Mouse (Mus musculus) intestine, embryonic 14.5 days (tissue): Measurements from ENCODE around the gene C4b. TPM values are rescaled to one million over a fixed set of nuclear protein-coding genes. Genes with fewer than 3 reads are reported as not detected.
"Not testable (repeated sequence)": the region's sequence is repeated elsewhere in the genome, so short reads cannot be mapped to it uniquely, and the experiment has no call there.

Source experiments
- ATAC-seq: fragments of 200-750 bp; cut with Nextera tagmentation; replicated peaks from 2 replicates; pipeline ENCODE4 v1.8.0; 2017; ENCODE audit warnings: low read depth, moderate number of reproducible peaks, moderate TSS enrichment, moderate library complexity; ENCODE audit not compliant: low FRiP score, low TSS enrichment
- DNase-seq: peaks from one replicate; pipeline ENCODE4 v3.0.0-alpha.2; 2018; ENCODE audit warnings: low spot score
- H3K27ac ChIP-seq: fragments of 300-500 bp; sonication (generic); 2 replicates; pipeline ENCODE4 v1.5.1; 2014; ENCODE audit warnings: low read depth, mild to moderate bottlenecking, control low read depth
- H3K27me3 ChIP-seq: fragments of 300-500 bp; sonication (generic); replicated peaks from 2 replicates; pipeline ENCODE4 v1.6.1; 2014; ENCODE audit warnings: low read length, control low read depth; ENCODE audit not compliant: control insufficient read depth, insufficient read depth
- H3K36me3 ChIP-seq: fragments of 300-500 bp; sonication (generic); 2 replicates; pipeline ENCODE4 v1.6.1; 2014; ENCODE audit warnings: low read length, control low read depth; ENCODE audit not compliant: control insufficient read depth, insufficient read depth
- H3K4me1 ChIP-seq: fragments of 300-500 bp; sonication (generic); replicated peaks from 2 replicates; pipeline ENCODE4 v1.6.1; 2014; ENCODE audit warnings: low read length, control low read depth, mixed read lengths; ENCODE audit not compliant: control insufficient read depth, insufficient read depth
- H3K4me2 ChIP-seq: fragments of 300-500 bp; sonication (generic); 2 replicates; pipeline ENCODE4 v1.6.1; 2014; ENCODE audit warnings: low read length
- H3K4me3 ChIP-seq: fragments of 300-500 bp; sonication (generic); 2 replicates; pipeline ENCODE4 v1.5.1; 2014; ENCODE audit warnings: low read depth, low read length, control low read depth, mixed read lengths
- H3K9ac ChIP-seq: fragments of 300-500 bp; sonication (generic); 2 replicates; pipeline ENCODE4 v1.6.1; 2014; ENCODE audit warnings: mild to moderate bottlenecking, low read length
- H3K9me3 ChIP-seq: fragments of 300-500 bp; sonication (generic); 2 replicates; pipeline ENCODE4 v1.6.1; 2016; ENCODE audit warnings: low read length, control low read depth; ENCODE audit not compliant: control insufficient read depth
- WGBS: fragments of 180-500 bp; shearing (Covaris S2); extraction: QIAGEN DNeasy Blood & Tissue Kit; methylation state at CpG from one replicate; pipeline ENCODE4 v1.1.7; 2014; 5-methylcytosine and 5-hydroxymethylcytosine counted together
- polyA plus RNA-seq: library from polyadenylated mRNA; unstranded; fragments of >200 nt; fragmentation: Nextera tagmentation; extraction: Ambion mirVana; gene quantifications from 2 replicates; pipeline ENCODE4 v1.2.1, GENCODE M21; 2014

Gene C4b
- polyA plus RNA-seq, 1 experiment from 2014 or later, result 0.23 TPM

DNA sequence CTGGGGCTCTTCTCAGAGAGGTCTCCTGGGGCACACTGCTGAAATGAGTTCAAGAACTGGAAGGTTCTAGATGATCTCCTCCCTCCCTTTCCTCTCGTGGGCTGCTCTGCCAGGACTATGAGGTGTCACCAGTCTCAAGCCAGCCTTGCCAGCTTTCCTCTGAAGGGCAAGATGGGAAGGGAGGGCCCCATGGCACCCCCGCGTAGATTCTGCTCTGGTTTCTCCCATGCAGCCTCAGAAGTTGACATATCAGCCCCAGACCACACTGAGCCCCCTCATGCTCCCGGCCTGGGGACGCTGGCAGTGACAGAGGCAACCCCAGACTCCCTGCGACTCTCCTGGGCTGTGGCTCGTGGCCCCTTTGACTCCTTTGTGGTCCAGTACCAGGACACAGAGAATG lies 28.2 kb downstream of the C4b start:
- H3K9ac ChIP-seq, H3K4me3 ChIP-seq, H3K27ac ChIP-seq, ATAC-seq, H3K4me2 ChIP-seq, H3K9me3 ChIP-seq, H3K27me3 ChIP-seq, H3K36me3 ChIP-seq, DNase-seq, H3K4me1 ChIP-seq: not testable (repeated sequence)
- WGBS, result 85% methylated on average over 6 of the region's 7 CpGs

GRCm38 (mm10) chr17:34714908-34715445 lies 28.7 kb downstream of the C4b start:
- ATAC-seq, H3K9me3 ChIP-seq, H3K4me1 ChIP-seq, DNase-seq, H3K4me3 ChIP-seq, H3K4me2 ChIP-seq, H3K9ac ChIP-seq, H3K27ac ChIP-seq, H3K36me3 ChIP-seq, H3K27me3 ChIP-seq: not testable (repeated sequence)
- 84% methylated on average over 5 of the region's 5 CpGs for WGBS

- H3K4me2 ChIP-seq, H3K4me3 ChIP-seq, H3K9ac ChIP-seq, ATAC-seq, H3K27ac ChIP-seq, H3K9me3 ChIP-seq, DNase-seq, H3K4me1 ChIP-seq, H3K27me3 ChIP-seq, H3K36me3 ChIP-seq: not testable (repeated sequence)
- WGBS, result 69% methylated on average over 9 of the region's 9 CpGs
Measured at GRCm38 (mm10) chr17:34714181-34714907, 29.3 kb downstream of the C4b start.

DNA sequence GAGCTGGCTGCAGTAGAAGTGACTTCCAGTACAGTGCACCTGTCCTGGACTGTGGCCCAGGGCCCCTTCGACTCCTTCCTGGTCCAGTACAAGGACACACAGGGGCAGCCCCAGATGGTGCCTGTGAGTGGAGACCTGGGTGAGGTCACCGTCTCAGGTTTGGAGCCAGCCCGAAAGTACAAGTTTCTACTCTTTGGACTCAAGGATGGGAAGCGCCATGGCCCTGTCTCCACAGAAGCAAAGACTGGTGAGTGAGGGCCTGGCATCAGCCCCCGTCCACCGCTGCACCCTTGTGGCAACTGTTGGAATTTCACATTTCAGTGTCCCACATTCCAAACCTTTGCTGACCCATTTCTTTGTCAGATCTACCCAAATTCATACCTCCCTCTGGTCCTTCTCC lies 30.7 kb downstream of the C4b start:
- peak; percentile 75 for DNase-seq
- H3K27ac ChIP-seq, result no peak overlapping the region
- H3K9me3 ChIP-seq, result no peaks in the 10 kb centered on the region
- H3K36me3 ChIP-seq, result no peaks in the 10 kb centered on the region
- WGBS, result 45% methylated on average over 6 of the region's 6 CpGs
- no peaks in the 10 kb centered on the region for H3K27me3 ChIP-seq
- no peak overlapping the region for H3K9ac ChIP-seq
- no peak overlapping the region for H3K4me3 ChIP-seq
- no peak for ATAC-seq
- H3K4me1 ChIP-seq, result no peaks in the 10 kb centered on the region
- H3K4me2 ChIP-seq, result no peak overlapping the region

GRCm38 (mm10) chr17:34706476-34706875 lies 37.2 kb downstream of the C4b start:
- H3K4me1 ChIP-seq, ATAC-seq, H3K9me3 ChIP-seq, H3K4me3 ChIP-seq, H3K27ac ChIP-seq, DNase-seq, H3K4me2 ChIP-seq, H3K36me3 ChIP-seq, H3K9ac ChIP-seq, H3K27me3 ChIP-seq: not testable (repeated sequence)
- WGBS, result 73% methylated on average over 2 of the region's 2 CpGs

DNA sequence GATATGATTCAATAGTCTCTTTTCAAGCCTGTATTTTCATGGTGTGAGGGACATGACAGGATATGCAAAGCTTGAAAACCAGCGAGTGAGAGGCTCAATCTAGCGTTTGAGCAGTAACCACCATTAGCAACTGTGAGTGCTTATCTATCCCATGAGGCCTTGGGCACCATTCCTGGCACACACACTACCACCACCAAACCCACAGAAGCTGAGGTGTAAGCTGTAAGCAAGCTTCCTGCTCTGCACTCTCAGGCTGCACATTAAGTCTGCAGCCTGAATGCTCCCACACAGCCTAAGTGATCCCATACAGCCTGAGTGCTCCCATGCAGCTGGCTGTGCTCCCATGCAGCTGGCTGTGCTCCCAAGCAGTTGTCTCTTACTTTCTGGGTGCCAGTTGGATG lies 43.0 kb downstream of the C4b start:
- H3K9ac ChIP-seq, result no peak overlapping the region
- WGBS, result 75% methylated on average over 2 of the region's 2 CpGs
- H3K36me3 ChIP-seq, result 0 out of 2 replicates have a peak, but pooled peaks cover 4% of the 10 kb centered on the region
- no peaks in the 10 kb centered on the region for H3K27me3 ChIP-seq
- no peak overlapping the region for H3K27ac ChIP-seq
- no peaks in the 10 kb centered on the region for H3K9me3 ChIP-seq
- no peaks in the 10 kb centered on the region for H3K4me1 ChIP-seq
- H3K4me3 ChIP-seq, result no peak overlapping the region
- DNase-seq (no peak), ATAC-seq (no peak)
- no peak overlapping the region for H3K4me2 ChIP-seq

DNA sequence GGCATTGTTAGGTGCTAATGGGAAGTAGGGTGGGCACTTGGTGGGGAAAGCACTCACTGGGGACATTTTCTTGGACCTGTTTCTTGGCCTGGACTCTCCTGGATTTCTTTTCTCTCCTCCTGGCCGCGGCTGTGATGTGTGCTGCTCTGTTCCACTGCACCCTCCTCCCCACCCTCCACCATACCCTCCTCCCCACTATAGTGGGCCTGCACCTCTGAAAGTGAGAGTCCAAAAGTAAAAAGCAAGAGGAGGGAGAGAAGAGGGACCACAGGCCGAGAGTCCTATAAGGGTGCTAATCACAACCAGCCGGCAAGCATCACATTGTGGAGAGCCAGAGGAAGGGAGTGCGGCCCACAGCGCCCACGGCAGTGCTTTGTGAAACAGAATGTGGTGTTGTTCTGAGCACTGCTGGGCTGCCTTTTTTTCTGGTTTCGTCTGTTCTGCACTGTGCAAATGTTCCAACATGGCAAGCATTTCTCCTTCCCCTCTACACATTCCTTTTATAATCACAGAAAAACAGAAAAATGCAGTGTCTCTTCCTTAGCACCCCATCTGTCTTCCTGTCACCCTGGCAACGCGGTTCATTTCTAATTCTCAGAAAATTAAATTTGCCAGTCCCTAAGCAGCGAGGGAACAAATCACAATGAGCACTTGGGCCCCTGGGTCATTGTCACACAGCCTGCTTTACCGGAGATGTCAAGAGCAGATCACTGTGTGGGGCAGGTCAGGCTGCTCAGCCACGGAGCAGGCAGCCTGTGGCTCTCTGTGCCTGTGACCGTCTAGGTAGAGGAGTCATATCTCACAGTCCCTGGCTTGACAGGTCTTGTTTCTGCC lies 43.9 kb downstream of the C4b start:
- H3K4me3 ChIP-seq, result no peak overlapping the region
- no peak overlapping the region for H3K9ac ChIP-seq
- H3K4me1 ChIP-seq, result no peaks in the 10 kb centered on the region
- no peak overlapping the region for H3K4me2 ChIP-seq
- no peaks in the 10 kb centered on the region for H3K27me3 ChIP-seq
- no peaks in the 10 kb centered on the region for H3K9me3 ChIP-seq
- H3K36me3 ChIP-seq, result 0 out of 2 replicates have a peak, but pooled peaks cover 4% of the 10 kb centered on the region
- no peak for ATAC-seq
- no peak for DNase-seq
- WGBS, result 50% methylated on average over 14 of the region's 14 CpGs
- no peak overlapping the region for H3K27ac ChIP-seq

DNA sequence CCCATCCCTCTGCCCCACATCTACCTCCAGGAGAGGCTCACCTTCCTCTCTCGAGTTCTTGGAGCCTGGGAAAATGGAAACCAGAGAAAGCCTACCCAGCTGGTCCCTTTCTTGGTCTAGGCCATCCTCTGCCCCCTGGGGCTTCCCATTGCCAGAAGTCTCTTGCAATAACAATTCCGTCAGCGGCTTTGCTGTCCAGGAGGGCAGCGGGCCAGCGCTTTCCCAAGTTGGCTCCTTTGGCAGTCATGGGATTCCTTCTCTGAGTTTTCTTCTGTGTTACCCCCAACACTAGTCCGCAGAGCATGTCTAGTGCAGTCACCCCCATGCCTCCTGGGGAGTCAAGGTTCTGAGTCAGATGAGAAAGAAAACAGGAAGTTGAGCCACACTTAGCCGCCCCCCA lies 50.8 kb downstream of the C4b start:
- Histone ChIP-seq H3K4me1 (no peaks in the 10 kb centered on the region), H3K4me2 (no peak overlapping the region), H3K27me3 (no peaks in the 10 kb centered on the region), H3K9me3 (no peaks in the 10 kb centered on the region), H3K36me3 (0 out of 2 replicates have a peak, but pooled peaks cover 4% of the 10 kb centered on the region), H3K4me3 (no peak overlapping the region), H3K9ac (no peak overlapping the region), H3K27ac (no peak overlapping the region)
- WGBS, result 72% methylated on average over 7 of the region's 7 CpGs
- no peak for DNase-seq
- no peak for ATAC-seq
